Mouse (Mus musculus) testis, adult 2 months (tissue): ENCODE data around the gene Pbx3.

ENCODE experiments used
- CTCF ChIP-seq: fragments of 200-500 bp; IDR thresholded peaks from 2 replicates; pipeline ENCODE4 v1.5.1; 2012; ENCODE audit warnings: low read depth, mild to moderate bottlenecking, inconsistent platforms, low read length, moderate library complexity; ENCODE audit not compliant: control insufficient read depth, insufficient read depth, insufficient replicate concordance
- POLR2A ChIP-seq: fragments of 200-500 bp; IDR thresholded peaks from 2 replicates; pipeline ENCODE4 v1.6.1; 2012; ENCODE audit warnings: low read depth, mild to moderate bottlenecking, inconsistent platforms, low read length, moderate library complexity; ENCODE audit not compliant: control insufficient read depth

DNA sequence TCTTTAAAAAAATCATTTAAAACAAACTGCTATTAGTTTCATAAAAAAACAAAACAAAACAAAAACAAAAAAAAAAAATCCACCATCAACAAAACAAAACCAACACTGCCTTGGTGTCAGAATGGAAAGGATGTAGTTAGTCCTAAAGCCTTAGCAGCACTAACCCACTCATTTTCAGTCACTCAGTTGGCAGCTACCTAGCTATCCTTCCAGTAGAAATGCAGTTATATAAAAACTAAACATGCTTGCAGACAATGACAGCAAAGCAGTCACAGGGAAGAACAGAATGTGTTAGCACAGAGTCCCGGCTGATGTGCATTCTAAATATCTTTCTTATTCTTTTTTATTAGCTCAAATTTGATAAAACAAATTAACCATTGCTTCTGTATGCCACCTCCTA, 160.5 kb downstream of the Pbx3 start:
- TF ChIP-seq CTCF (no peak), POLR2A (no peak)
